Mouse (Mus musculus): ENCODE measurements around the gene Trex1. TPM values are rescaled to one million over a fixed set of nuclear protein-coding genes. Genes with fewer than 3 reads are reported as not detected.

Trex1 gene
- polyA plus RNA-seq, 1 experiment = not detected

DNA sequence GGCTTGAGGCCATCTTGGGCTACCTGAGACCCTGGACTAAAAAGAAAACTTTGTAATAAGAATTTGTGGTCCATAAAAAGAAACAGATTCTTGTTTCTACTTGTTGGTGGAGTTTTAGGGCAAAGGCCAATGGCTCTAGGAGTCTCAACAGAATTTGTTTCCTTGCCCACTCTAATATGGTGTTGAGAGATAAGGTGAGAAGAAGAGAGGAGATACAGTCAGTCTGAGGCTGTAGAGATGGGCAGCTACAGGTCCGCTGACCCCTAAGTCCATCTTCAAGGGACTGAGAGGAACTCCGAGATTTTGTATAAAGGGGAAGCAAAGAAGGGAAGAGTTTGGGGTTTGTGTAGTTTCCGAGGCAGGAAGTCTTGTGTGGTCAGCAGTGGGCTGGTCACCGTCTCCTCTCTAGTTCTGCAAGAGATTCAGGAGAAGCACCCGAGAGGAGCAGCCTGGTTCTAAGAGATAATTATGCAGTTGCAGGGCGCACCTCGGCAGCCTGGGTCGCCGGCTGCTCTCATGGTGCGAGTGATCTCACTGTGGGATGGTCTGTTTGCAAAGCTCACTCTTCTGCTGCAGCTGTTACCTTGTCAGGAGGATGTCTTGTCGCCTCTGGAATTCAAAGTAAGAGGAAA lies 42.4 kb downstream of the Trex1 start:
- 83% methylated on average over 11 of the region's 11 CpGs for WGBS
- Histone ChIP-seq H3K4me3 (ENCODE audit: insufficient read depth, low read depth, low read length) (no peak overlapping the region), H3K4me1 (ENCODE audit: control insufficient read depth, insufficient read depth, low read length) (peaks cover 3% of the 10 kb centered on the region; the same call in 1 of the 2 replicates), H3K27ac (ENCODE audit: insufficient read depth, low read depth, low read length) (no peak overlapping the region)
- TF ChIP-seq CTCF (IDR thresholded peaks at IDR 0.05; ENCODE audit: insufficient read depth, low read depth, low read length) (no peak), POLR2A (IDR thresholded peaks at IDR 0.05; ENCODE audit: insufficient read depth, low read depth, low read length) (no peak)

DNA sequence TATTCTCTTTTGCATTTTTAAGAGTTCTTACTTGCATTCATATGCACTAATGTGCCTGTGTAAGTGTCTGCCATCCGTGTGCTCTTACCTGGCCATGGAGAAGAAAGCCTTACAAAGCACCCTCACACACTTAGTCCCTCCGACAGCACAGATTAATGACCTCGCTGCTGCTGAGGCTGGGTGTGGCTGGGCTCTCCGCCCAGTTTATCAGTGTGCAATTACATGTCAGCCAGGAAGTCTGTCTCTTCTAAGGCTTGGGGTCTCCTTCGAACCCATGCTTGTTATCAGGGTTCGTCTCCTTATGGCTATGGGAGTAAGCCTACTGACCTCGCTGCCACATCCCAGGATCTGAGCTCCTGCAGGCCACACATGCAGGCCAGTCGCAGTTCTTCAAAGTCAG lies 44.1 kb downstream of the Trex1 start:
- H3K4me1 ChIP-seq (ENCODE audit: control insufficient read depth, insufficient read depth, low read length) = no peaks in the 10 kb centered on the region
- no peak overlapping the region for H3K4me3 ChIP-seq (ENCODE audit: insufficient read depth, low read depth, low read length)
- 74% methylated on average over 8 of the region's 8 CpGs for WGBS
- TF ChIP-seq POLR2A (IDR thresholded peaks at IDR 0.05; ENCODE audit: insufficient read depth, low read depth, low read length) (no peak), CTCF (IDR thresholded peaks at IDR 0.05; ENCODE audit: insufficient read depth, low read depth, low read length) (no peak)
- no peak overlapping the region for H3K27ac ChIP-seq (ENCODE audit: insufficient read depth, low read depth, low read length)

DNA sequence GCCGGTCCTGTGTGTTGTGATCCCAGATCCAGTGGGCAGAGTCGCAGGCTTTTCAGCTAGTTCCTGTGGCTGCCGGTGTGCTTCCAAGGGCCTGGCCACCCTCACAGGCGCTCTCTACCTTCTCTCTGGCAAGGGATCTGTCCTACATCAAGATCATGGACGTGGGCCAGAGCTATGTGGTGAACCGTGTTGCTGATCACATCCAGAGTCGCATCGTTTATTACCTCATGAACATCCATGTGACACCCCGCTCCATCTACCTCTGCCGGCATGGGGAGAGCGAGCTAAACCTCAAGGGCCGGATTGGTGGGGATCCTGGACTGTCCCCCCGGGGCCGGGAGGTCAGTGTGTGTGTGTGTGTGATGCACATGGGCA lies 49.2 kb downstream of the Trex1 start:
- WGBS = 91% methylated on average over 14 of the region's 14 CpGs
- no peak overlapping the region for H3K27ac ChIP-seq (ENCODE audit: insufficient read depth, low read depth, low read length)
- no peak overlapping the region for H3K4me3 ChIP-seq (ENCODE audit: insufficient read depth, low read depth, low read length)
- TF ChIP-seq POLR2A (IDR thresholded peaks at IDR 0.05; ENCODE audit: insufficient read depth, low read depth, low read length) = no peak
- TF ChIP-seq CTCF (IDR thresholded peaks at IDR 0.05; ENCODE audit: insufficient read depth, low read depth, low read length) = no peak
- H3K4me1 ChIP-seq (ENCODE audit: control insufficient read depth, insufficient read depth, low read length) = peaks cover 20% of the 10 kb centered on the region

DNA sequence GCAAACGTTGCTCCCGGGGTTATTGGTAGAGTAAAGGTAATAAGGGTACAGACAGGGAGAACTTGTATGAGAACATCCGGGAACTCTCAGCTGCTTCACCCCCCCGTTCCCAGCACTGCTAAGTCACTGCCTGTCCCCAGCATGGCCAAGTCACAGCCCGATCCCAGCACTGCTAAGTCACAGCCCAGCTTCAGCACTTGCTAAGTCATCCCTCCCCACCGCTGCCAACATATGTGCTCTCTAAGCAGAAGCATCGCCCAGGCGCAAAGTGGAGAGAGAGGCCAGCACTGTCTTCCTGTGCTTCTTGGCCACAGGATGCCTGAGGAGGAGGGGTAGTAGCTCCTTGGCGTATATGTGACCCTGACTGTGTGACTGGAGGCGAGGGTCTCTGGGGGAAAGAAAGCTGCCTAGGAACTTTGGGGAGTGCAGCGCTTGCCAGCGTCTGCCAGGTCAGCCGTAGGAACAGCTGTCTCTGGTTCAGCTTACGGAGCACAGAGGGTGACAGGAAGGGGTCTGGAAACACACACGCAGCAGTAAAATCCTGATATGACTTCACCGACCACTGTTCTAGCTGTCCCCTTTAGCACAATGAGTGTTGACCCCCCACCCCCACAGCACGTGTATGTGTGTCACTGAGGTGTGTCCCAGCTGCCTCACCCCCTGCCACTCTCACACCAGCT lies 49.8 kb downstream of the Trex1 start:
- WGBS = 54% methylated on average over 17 of the region's 17 CpGs
- TF ChIP-seq CTCF (IDR thresholded peaks at IDR 0.05; ENCODE audit: insufficient read depth, low read depth, low read length) = no peak
- TF ChIP-seq POLR2A (IDR thresholded peaks at IDR 0.05; ENCODE audit: insufficient read depth, low read depth, low read length) = no peak
- Histone ChIP-seq H3K4me3 (ENCODE audit: insufficient read depth, low read depth, low read length) (no peak overlapping the region), H3K27ac (ENCODE audit: insufficient read depth, low read depth, low read length) (peak overlapping the region; percentile 23; the same call in 1 of the 2 replicates), H3K4me1 (ENCODE audit: control insufficient read depth, insufficient read depth, low read length) (peaks cover 20% of the 10 kb centered on the region)

DNA sequence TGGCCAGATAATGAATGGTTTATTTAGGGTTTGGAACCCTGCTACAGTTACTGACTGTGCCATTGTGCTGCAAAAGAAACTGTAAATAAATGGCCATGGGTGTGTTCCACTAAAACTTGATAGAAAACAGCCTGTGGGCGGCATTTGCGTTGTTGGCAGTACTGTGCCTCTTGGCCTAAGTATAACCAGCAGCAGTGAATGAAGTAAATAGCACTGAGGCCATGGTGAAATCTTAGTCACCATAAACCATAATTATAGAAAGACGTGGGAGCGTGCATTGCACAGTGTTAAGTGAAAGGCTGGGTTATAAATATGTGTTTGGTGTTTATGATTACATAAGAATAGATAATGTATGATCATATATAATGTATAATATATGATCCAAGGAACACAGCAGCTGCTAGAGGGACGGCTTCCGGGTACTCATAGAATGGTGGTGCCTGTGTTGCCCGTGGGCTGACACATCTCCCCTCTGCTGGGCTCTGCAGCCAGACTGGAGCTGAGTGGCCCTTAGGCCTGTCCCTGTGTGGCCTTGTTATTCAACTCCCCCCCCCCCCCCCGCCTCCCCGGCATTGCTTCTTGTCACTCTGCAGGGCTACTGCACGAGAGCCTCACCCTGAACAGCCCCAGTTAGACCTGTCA lies 50.4 kb downstream of the Trex1 start:
- Histone ChIP-seq H3K4me1 (ENCODE audit: control insufficient read depth, insufficient read depth, low read length) (peaks cover 20% of the 10 kb centered on the region), H3K4me3 (ENCODE audit: insufficient read depth, low read depth, low read length) (no peak overlapping the region), H3K27ac (ENCODE audit: insufficient read depth, low read depth, low read length) (peak overlapping the region; percentile 38; the same call in 1 of the 2 replicates)
- 34% methylated on average over 10 of the region's 10 CpGs for WGBS
- TF ChIP-seq POLR2A (IDR thresholded peaks at IDR 0.05; ENCODE audit: insufficient read depth, low read depth, low read length) = no peak
- TF ChIP-seq CTCF (IDR thresholded peaks at IDR 0.05; ENCODE audit: insufficient read depth, low read depth, low read length) = no peak

DNA sequence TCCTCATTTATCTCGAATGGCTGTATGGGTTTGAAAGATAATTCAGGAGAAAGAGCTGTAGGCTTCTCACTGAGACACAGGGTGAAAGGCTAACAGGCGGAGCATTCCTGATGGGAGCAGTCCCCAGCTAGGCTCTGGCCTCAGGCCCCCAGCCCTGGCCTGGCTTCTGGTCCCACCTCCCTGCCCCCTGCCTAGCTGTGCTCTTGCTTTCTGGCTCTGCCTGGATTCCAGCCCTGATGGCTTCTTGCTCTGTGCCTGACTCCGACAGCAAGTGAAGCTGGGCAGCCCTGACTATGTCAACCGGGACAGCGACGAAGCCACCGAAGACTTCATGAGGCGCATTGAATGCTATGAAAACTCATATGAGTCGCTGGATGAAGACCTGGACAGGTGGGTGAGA lies 51.5 kb downstream of the Trex1 start:
- 89% methylated on average over 9 of the region's 9 CpGs for WGBS
- H3K4me3 ChIP-seq (ENCODE audit: insufficient read depth, low read depth, low read length) = no peak overlapping the region
- no peak overlapping the region; the same call in 1 of the 2 replicates for H3K27ac ChIP-seq (ENCODE audit: insufficient read depth, low read depth, low read length)
- TF ChIP-seq POLR2A (IDR thresholded peaks at IDR 0.05; ENCODE audit: insufficient read depth, low read depth, low read length) (no peak), CTCF (IDR thresholded peaks at IDR 0.05; ENCODE audit: insufficient read depth, low read depth, low read length) (no peak)
- peaks cover 20% of the 10 kb centered on the region for H3K4me1 ChIP-seq (ENCODE audit: control insufficient read depth, insufficient read depth, low read length)

Other genes starting within 250 kb of the Trex1 start
- gene Celsr3, start 233.4 kb downstream of the Trex1 start, polyA plus RNA-seq (2012; ENCODE audit: insufficient read depth, insufficient read length, low replicate concordance, missing spikeins) = not detected in 2 replicates
- gene Slc26a6, start 206.5 kb downstream of the Trex1 start, polyA plus RNA-seq (2012; ENCODE audit: insufficient read depth, insufficient read length, low replicate concordance, missing spikeins) = not detected in 2 replicates
- gene Tmem89, start 145.1 kb downstream of the Trex1 start, polyA plus RNA-seq (2012; ENCODE audit: insufficient read depth, insufficient read length, low replicate concordance, missing spikeins) = not detected in 2 replicates
- 636 and 722 TPM in 2 replicates for gene Uqcrc1, start 123.1 kb downstream of the Trex1 start, polyA plus RNA-seq (2012; ENCODE audit: insufficient read depth, insufficient read length, low replicate concordance, missing spikeins)
- not detected in 2 replicates for gene Col7a1, start 106.1 kb downstream of the Trex1 start, polyA plus RNA-seq (2012; ENCODE audit: insufficient read depth, insufficient read length, low replicate concordance, missing spikeins)
- gene Ucn2, start 73.7 kb downstream of the Trex1 start, polyA plus RNA-seq (2012; ENCODE audit: insufficient read depth, insufficient read length, low replicate concordance, missing spikeins) = not detected in 2 replicates
- gene Pfkfb4, start 68.0 kb downstream of the Trex1 start, polyA plus RNA-seq (2012; ENCODE audit: insufficient read depth, insufficient read length, low replicate concordance, missing spikeins) = not detected in 2 replicates
- gene Shisa5, start 21.2 kb downstream of the Trex1 start, polyA plus RNA-seq (2012; ENCODE audit: insufficient read depth, insufficient read length, low replicate concordance, missing spikeins) = not detected in 2 replicates
- gene Atrip, start 14.4 kb upstream of the Trex1 start, polyA plus RNA-seq (2012; ENCODE audit: insufficient read depth, insufficient read length, low replicate concordance, missing spikeins) = not detected in 2 replicates
- gene Ccdc51, start 22.8 kb upstream of the Trex1 start, polyA plus RNA-seq (2012; ENCODE audit: insufficient read depth, insufficient read length, low replicate concordance, missing spikeins) = not detected in 2 replicates
- not detected in 2 replicates for gene Tma7, start 22.9 kb upstream of the Trex1 start, polyA plus RNA-seq (2012; ENCODE audit: insufficient read depth, insufficient read length, low replicate concordance, missing spikeins)
- not detected in 2 replicates for gene Plxnb1, start 35.7 kb upstream of the Trex1 start, polyA plus RNA-seq (2012; ENCODE audit: insufficient read depth, insufficient read length, low replicate concordance, missing spikeins)
- gene Fbxw21, start 102.3 kb upstream of the Trex1 start, polyA plus RNA-seq (2012; ENCODE audit: insufficient read depth, insufficient read length, low replicate concordance, missing spikeins) = not detected in 2 replicates
- gene Fbxw13, start 136.2 kb upstream of the Trex1 start, polyA plus RNA-seq (2012; ENCODE audit: insufficient read depth, insufficient read length, low replicate concordance, missing spikeins) = not detected in 2 replicates
- gene Fbxw20, start 175.0 kb upstream of the Trex1 start, polyA plus RNA-seq (2012; ENCODE audit: insufficient read depth, insufficient read length, low replicate concordance, missing spikeins) = not detected in 2 replicates
- gene Fbxw14, start 227.9 kb upstream of the Trex1 start, polyA plus RNA-seq (2012; ENCODE audit: insufficient read depth, insufficient read length, low replicate concordance, missing spikeins) = not detected in 2 replicates